Mouse (Mus musculus) heart, adult 2 months (tissue): ENCODE measurements around the gene Phf12. TPM values are rescaled to one million over a fixed set of nuclear protein-coding genes. Genes with fewer than 3 reads are reported as not detected.

ENCODE experiments used
- DNase-seq, 2 experiments: peaks; one replicate each; pipeline ENCODE4 v3.0.0; 2021
- H3K27ac ChIP-seq: fragments of 200-600 bp; 2 replicates; pipeline ENCODE4 v1.8.1; 2022
- H3K27me3 ChIP-seq: fragments of 200-500 bp; 2 replicates; pipeline ENCODE4 v1.6.1; 2012; ENCODE audit warnings: mild to moderate bottlenecking, low read length, inconsistent platforms, mixed read lengths; ENCODE audit not compliant: control insufficient read depth, insufficient read depth
- H3K36me3 ChIP-seq: fragments of 200-500 bp; 2 replicates; pipeline ENCODE4 v1.6.1; 2012; ENCODE audit warnings: low read length, inconsistent platforms; ENCODE audit not compliant: control insufficient read depth, insufficient read depth
- H3K4me1 ChIP-seq: fragments of 200-500 bp; 2 replicates; pipeline ENCODE4 v1.6.1; 2011; ENCODE audit warnings: low read length; ENCODE audit not compliant: control insufficient read depth, insufficient read depth
- H3K4me3 ChIP-seq: fragments of 200-600 bp; 2 replicates; pipeline ENCODE4 v1.8.1; 2022
- H3K79me2 ChIP-seq: fragments of 200-500 bp; replicated peaks from 2 replicates; pipeline ENCODE4 v1.6.1; 2012; ENCODE audit warnings: mild to moderate bottlenecking, inconsistent platforms, low read length, moderate library complexity, mixed read lengths; ENCODE audit not compliant: control insufficient read depth, insufficient read depth
- H3K9ac ChIP-seq: fragments of 200-500 bp; 2 replicates; pipeline ENCODE4 v1.6.1; 2012; ENCODE audit warnings: low read depth, mild to moderate bottlenecking, control low read depth, inconsistent platforms, low read length, mixed read lengths
- CTCF ChIP-seq: fragments of 200-600 bp; IDR thresholded peaks from 2 replicates; pipeline ENCODE4 v1.8.1; 2022; ENCODE audit warnings: antibody characterized with exemption, mild to moderate bottlenecking, moderate library complexity
- EP300 ChIP-seq: fragments of 200-500 bp; IDR thresholded peaks from 2 replicates; pipeline ENCODE4 v1.6.1; 2011; ENCODE audit warnings: low read depth, low read length, control low read depth; ENCODE audit not compliant: insufficient read depth
- POLR2A ChIP-seq: fragments of 200-500 bp; IDR thresholded peaks from 2 replicates; pipeline ENCODE4 v1.6.1; 2011; ENCODE audit warnings: mild to moderate bottlenecking, low read depth, low read length, control low read depth; ENCODE audit not compliant: insufficient read depth
- WGBS: fragments of 180-500 bp; shearing (Covaris S2); methylation state at CpG from one replicate; pipeline ENCODE4 v1.1.7; 2018; 5-methylcytosine and 5-hydroxymethylcytosine counted together
- intact Hi-C: fragments of 180-260 bp; cut with DNase I; formaldehyde crosslinking; loops from one replicate; pipeline ENCODE4 v1.15.1; 2025
- long read RNA-seq: library from polyadenylated mRNA; stranded (forward); transcript quantifications from one replicate; pipeline ENCODE4 v2.0.0, GENCODE M21; 2021
- polyA plus RNA-seq: library from polyadenylated mRNA; depleted of rRNA; stranded (reverse); fragments of >200 nt; gene quantifications from 2 replicates; pipeline ENCODE4 v1.2.3, GENCODE M21; 2012; rRNA removed
- total RNA-seq, 2 experiments: library from RNA; stranded (reverse); gene quantifications; 2 replicates each; pipeline ENCODE4 v1.2.3; 2021

The Phf12 gene
- total RNA-seq = 10 to 100 TPM; 23.6 to 30.5 TPM
- 22.3 and 25.3 TPM in 2 replicates for polyA plus RNA-seq
- long read RNA-seq, full-length matches to known transcripts = 4 of 10 reads
- long read RNA-seq, partial matches to known transcripts = 5 of 10 reads
- long read RNA-seq, other reads (novel, unspliced or antisense) = 1 of 10 reads

GRCm38 (mm10) chr11:77982441-77982905 lies at the start of gene Phf12:
TSS of gene Phf12 (plus strand) at chr11:77982754.
- no peaks in the 10 kb centered on the region for H3K27me3 ChIP-seq
- H3K79me2 ChIP-seq = no peaks in the 10 kb centered on the region
- H3K36me3 ChIP-seq = peaks cover 12% of the 10 kb centered on the region; the same call in 1 of the 2 replicates
- H3K9ac ChIP-seq = peak within 1 kb of the TSS; percentile 84
- H3K27ac ChIP-seq = peak within 1 kb of the TSS; percentile 90
- H3K4me3 ChIP-seq = peak within 1 kb of the TSS; percentile 58
- DNase-seq = peak; percentile 100
- TF ChIP-seq EP300 = peak; percentile 1; the same call in 1 of the 2 replicates
- TF ChIP-seq POLR2A = peak; percentile 67
- TF ChIP-seq CTCF = no peak
- intact Hi-C loops = no loop called here
- WGBS = under 1% methylated on average over 62 of the region's 62 CpGs
- H3K4me1 ChIP-seq = peaks cover 1% of the 10 kb centered on the region; the same call in 1 of the 2 replicates

- H3K36me3 ChIP-seq = no peaks in the 10 kb centered on the region
- H3K27ac ChIP-seq = no peak overlapping the region
- H3K79me2 ChIP-seq = no peaks in the 10 kb centered on the region
- intact Hi-C loops = no loop called here
- TF ChIP-seq POLR2A = no peak
- TF ChIP-seq CTCF = no peak
- TF ChIP-seq EP300 = no peak
- 1% methylated on average over 4 of the region's 4 CpGs for WGBS
- peaks cover 10% of the 10 kb centered on the region for H3K27me3 ChIP-seq
- DNase-seq = no peak
- no peak overlapping the region for H3K4me3 ChIP-seq
- no peaks in the 10 kb centered on the region for H3K4me1 ChIP-seq
- no peak overlapping the region for H3K9ac ChIP-seq
Measured at GRCm38 (mm10) chr11:77934111-77934521, 48.4 kb upstream of the Phf12 start.

- Histone ChIP-seq H3K79me2 (no peaks in the 10 kb centered on the region), H3K27me3 (peaks cover 10% of the 10 kb centered on the region), H3K9ac (no peak overlapping the region), H3K4me3 (no peak overlapping the region), H3K36me3 (no peaks in the 10 kb centered on the region), H3K27ac (no peak overlapping the region), H3K4me1 (no peaks in the 10 kb centered on the region)
- intact Hi-C loops = no loop called here
- no peak for DNase-seq
- no peak for TF ChIP-seq EP300
- TF ChIP-seq POLR2A = no peak
- no peak for TF ChIP-seq CTCF
- WGBS = 45% methylated on average over 5 of the region's 5 CpGs
Measured at GRCm38 (mm10) chr11:77934568-77935311, 47.8 kb upstream of the Phf12 start.

DNA sequence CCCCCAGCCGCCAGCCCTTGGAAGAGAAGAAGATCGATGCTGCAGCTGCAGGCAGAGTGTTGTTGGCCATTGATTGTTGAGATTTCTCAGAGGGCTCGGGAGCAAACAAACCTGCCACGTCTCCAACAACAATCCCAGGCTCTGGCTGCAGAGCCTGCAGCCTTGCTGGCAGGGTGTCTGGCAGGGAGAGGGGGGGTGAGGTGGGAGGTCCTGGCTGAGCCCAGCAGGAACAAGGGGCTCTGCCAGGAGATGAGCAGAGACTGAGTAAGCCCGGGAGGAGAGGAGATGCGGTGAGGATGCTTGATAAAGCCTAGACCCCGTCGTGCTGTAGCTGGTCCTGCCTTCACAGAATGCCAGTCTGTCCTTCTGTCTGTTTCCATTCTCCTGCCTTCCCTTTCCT lies 45.7 kb upstream of the Phf12 start:
- intact Hi-C loops = no loop called here
- no peaks in the 10 kb centered on the region for H3K36me3 ChIP-seq

GRCm38 (mm10) chr11:77937649-77938410 lies 44.7 kb upstream of the Phf12 start:
- Histone ChIP-seq H3K79me2 (no peaks in the 10 kb centered on the region), H3K4me3 (no peak overlapping the region), H3K4me1 (no peaks in the 10 kb centered on the region), H3K9ac (no peak overlapping the region), H3K27me3 (no peaks in the 10 kb centered on the region), H3K36me3 (no peaks in the 10 kb centered on the region), H3K27ac (no peak overlapping the region)
- TF ChIP-seq EP300 (no peak), CTCF (no peak), POLR2A (no peak)
- 18% methylated on average over 4 of the region's 4 CpGs for WGBS
- DNase-seq = no peak
- intact Hi-C loops = no loop called here

More for the DNA sequence above, 45.7 kb upstream of the Phf12 start:
- H3K79me2 ChIP-seq = no peaks in the 10 kb centered on the region
- DNase-seq = no peak
- no peak overlapping the region for H3K27ac ChIP-seq
- no peaks in the 10 kb centered on the region for H3K4me1 ChIP-seq
- H3K9ac ChIP-seq = no peak overlapping the region
- 22% methylated on average over 8 of the region's 8 CpGs for WGBS
- no peak overlapping the region for H3K4me3 ChIP-seq
- peaks cover 3% of the 10 kb centered on the region; the same call in 1 of the 2 replicates for H3K27me3 ChIP-seq
- TF ChIP-seq POLR2A = no peak
- no peak for TF ChIP-seq CTCF
- no peak for TF ChIP-seq EP300
